Mouse (Mus musculus) adrenal gland, postnatal 4 days (tissue): ENCODE results near the gene Nlgn1. TPM values are rescaled to one million over a fixed set of nuclear protein-coding genes. Genes with fewer than 3 reads are reported as not detected.

ENCODE experiments used
- DNase-seq, 2 experiments: peaks; one replicate each; pipeline ENCODE4 v3.0.0; 2021 to 2022; ENCODE audit warnings: low spot score in 2 of 2, mixed read lengths in 2 of 2
- total RNA-seq, 2 experiments: library from RNA; stranded (reverse); gene quantifications; 2 replicates each; pipeline ENCODE4 v1.2.3; 2021

Nlgn1 gene
- total RNA-seq, 2 experiments from 2014 or later = 3.9 to 4.0 TPM

DNA sequence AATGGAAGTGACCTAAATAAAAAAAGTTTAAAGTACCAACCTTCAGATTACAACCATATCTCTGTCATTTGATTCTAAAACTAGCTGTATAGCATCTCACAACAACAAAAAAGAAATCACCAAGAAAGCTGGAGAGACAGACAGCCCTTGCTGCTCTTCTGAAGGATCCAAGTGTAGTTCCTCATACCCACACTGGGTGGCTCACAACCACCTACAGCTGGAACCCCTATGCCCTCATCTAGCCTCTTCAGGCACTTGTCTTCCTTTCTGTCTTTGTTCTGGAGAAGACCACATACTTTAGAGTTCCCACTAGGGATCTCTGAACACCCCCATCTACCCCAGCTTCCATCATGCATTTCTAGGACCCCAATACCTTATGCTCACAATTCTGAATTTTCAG is 236.7 kb downstream of the Nlgn1 start:
- no peak for DNase-seq

DNA sequence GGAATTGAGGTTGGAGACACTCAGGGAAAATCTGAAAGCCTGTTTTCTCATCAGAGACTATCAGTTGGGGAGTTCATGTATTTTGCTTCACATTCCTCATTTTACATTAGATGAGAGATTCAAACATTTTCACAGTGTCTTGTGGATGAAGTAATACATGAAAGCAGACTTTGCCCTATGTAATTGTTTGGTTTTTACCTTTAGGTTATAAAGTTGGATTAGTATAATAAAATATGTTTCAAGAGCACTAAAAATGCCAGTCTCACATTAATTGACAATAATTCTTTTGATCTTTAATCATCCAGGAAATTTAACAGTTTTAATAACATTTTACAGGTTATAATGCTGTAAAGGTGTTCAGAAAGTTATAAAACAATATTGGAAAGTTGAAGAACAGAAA is 262.9 kb downstream of the Nlgn1 start:
- no peak for DNase-seq

DNA sequence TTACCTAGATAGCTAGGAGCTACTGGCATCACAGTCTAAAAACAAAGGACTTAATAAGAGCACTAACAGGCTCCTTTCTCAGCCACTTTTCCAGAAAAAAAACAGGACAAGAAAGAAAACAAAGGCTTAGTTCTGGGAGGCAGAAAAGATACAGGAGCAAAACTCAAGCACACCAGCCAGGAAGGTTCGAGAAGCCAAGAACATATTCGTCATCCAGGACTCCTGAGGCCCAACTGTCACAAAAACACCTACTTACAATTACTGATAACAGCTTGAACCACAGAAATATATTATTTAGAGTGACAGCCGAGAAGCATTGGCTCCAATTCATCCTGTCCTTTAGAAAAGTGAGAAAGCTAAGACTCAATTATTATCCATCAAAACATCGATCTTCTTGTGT is 281.5 kb downstream of the Nlgn1 start:
- no peak for DNase-seq

GRCm38 (mm10) chr3:26042966-26043365 is 289.3 kb downstream of the Nlgn1 start:
- no peak for DNase-seq

GRCm38 (mm10) chr3:26039696-26040095 is 292.6 kb downstream of the Nlgn1 start:
- no peak for DNase-seq

DNA sequence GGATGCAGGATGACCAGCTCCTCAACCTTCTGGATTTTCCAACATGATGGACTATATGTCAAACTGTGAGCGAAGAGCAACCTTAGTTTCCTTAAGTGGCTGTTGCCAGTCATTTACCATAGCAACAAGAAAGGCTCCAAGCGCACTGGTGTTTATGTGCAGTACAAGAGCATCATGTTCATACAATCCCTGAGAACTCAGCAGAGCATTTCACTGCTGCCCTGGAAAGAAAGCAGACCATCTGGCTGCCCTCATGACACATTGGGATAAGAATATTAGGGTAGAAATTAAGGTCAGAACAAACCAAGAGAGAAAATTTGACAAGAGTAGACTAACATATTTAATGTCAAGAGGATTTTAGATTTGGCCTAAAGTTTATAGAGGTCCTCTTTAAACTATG is 306.2 kb downstream of the Nlgn1 start:
- no peak for DNase-seq

GRCm38 (mm10) chr3:26023217-26023616 is 309.0 kb downstream of the Nlgn1 start:
- DNase-seq = no peak

GRCm38 (mm10) chr3:26021632-26022184 is 310.6 kb downstream of the Nlgn1 start:
- DNase-seq = no peak

GRCm38 (mm10) chr3:26011310-26012078 is 320.8 kb downstream of the Nlgn1 start:
- DNase-seq = no peak

DNA sequence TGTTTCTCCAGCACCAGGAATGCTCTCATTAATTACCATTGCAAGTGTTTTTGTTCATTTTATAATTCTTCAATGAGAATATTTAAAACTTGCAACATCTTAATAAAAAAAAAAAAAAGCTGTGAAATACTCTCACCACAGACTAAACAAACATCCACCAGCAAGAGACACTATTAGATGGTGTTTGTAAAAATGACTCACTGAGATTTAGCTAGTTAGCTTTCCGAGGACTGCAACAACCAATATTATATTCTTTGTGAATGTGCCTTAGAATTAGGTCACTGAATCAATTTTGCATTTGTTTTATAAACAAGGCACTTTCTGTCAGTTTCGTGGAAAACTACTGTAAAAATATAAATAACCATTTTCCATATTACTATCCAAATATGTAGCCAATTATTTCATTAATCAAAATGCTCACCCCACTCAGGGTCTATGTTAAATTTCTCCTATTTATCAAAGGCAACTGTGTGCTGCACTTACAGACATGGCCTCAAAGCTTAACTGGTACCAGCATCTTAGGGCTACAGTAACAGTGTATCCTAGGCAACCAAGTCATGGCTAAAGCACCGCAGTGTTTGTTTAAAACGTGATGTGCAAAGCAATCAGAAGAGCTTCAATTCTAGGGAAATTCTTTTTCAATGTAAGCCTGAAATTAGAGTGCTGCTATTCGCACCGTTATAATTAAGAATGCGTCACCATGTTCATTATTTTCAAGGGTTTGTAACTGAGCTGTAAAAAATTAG is 329.2 kb downstream of the Nlgn1 start:
- no peak for DNase-seq

GRCm38 (mm10) chr3:26002367-26002766 is 329.9 kb downstream of the Nlgn1 start:
- DNase-seq = no peak

DNA sequence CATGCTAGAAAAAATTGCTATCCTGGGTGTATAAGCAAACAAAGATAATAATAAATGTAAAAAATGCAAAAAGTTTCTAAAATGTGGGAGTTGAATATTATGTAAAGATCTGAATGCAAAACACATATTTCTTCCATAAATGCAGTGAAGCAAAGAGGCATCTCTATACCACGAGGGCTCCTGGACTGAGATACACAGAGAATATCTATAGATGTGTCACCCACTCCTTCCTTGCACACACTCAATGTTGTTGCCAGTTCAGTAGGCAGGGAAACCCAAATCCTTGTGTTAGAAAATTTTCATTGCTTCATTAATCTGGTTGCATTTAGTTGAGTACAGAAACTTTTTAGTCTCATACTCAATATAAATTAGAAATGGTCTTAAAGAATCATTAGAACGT is 364.7 kb downstream of the Nlgn1 start:
- no peak for DNase-seq

- no peak for DNase-seq
Observed at GRCm38 (mm10) chr3:25964237-25964636, 368.0 kb downstream of the Nlgn1 start.

DNA sequence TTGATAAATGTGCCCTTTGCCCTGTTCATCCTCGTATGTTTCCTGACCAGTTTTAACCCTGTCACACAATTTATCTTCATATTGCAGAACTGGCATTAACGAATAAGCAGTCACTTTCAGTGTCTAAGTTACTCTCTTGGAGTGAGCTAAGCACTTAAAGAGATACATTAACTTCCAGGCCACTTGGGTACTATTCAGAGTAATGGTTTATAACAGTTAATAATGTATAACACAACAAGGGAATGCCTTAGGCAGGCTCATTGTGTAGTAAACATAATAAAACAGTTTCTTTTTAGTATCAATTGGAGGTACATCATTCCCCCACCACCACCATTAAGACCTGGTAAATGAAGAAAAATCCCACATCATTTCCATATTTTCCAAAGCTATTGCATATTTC is 368.7 kb downstream of the Nlgn1 start:
- no peak for DNase-seq

DNA sequence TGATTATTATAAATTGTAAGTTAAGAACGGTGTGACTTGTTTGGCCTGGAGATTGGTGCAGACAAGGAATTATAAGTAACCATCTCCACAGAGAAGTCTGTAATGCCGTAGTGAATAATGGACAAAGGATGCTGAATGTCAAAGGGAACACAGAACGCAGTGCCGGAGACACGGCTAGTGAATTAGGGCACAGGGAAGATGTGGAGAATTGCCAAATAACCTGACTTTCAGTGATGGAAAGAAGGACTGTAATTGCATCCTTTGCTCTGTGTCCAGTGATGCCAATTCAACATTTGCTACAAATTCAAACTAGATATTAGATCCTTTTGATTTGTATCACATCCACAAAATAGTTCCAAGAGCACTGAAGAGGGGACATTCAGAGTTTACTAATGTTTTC is 415.7 kb downstream of the Nlgn1 start:
- DNase-seq = no peak

DNA sequence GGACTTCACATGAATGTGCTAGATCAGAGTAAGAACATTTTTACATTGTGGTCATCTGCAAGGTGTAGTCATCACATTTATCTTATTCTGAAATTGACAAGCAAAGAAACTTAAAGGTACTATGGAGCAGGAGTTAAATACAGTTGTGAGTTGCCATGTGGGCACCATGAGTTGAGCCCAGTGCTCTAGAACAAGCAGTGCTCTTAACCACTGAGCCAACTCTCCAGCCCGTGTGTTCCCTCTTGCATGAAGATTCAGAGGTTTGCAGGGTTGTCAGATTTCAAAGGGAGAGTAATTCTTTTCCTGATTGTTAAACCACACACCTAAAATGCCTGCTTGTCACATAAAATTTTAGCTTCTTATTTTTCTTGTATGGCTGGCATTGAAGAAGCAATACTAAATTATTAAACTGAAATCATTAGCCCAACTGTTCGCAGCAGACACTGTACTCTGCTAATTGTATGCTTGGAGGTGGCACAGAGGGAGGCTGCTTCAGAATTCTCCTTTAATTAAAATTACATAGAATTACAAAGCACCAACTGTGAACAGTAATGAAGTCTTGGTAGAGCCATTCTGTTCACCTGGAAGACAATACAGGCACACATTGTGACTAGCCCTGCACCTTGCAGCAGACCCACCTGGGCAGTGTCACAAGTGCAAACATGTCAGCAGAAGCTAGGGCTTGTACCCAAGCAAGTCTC is 417.7 kb downstream of the Nlgn1 start:
- DNase-seq = no peak

- no peak for DNase-seq
Observed at GRCm38 (mm10) chr3:25903140-25903809, 429.0 kb downstream of the Nlgn1 start.

DNA sequence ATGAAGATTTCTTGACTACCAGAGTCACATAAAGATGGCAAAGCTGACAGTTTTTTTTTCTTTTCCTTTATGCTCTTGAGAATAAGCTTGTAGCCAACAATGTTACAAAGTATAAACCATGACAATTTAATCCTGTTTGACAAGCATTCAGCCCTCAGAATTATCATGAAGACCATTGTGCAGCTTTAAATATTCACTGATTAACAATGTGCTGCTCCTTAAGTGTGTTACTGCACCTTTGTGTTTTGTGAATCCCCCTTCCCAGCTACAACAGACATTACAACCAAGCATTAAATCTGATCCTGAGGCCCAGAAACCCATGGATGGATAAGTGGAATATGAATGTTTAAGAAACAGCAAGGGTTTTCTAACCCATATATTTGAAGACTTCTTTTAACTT is 434.8 kb downstream of the Nlgn1 start:
- no peak for DNase-seq

DNA sequence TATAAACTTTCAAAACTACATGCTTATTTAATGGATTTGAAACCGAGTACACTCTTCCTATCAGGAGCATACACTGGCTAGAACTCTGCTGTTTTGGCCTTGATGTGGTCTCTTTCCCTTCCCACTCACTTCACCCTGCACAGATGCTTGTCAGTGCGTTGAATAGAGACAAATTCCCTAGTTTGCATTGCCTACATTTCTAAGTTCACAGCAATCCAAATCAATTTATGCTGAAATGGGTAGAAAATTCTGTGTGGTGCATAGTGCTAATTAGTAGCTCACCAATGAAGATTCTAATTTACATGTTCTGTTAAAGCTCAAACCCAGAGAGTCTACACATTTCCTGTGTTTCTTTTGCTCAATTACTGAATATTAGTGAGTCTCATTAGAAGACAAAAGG is 447.5 kb downstream of the Nlgn1 start:
- DNase-seq = no peak

GRCm38 (mm10) chr3:25869161-25869560 is 463.1 kb downstream of the Nlgn1 start:
- DNase-seq = no peak

DNA sequence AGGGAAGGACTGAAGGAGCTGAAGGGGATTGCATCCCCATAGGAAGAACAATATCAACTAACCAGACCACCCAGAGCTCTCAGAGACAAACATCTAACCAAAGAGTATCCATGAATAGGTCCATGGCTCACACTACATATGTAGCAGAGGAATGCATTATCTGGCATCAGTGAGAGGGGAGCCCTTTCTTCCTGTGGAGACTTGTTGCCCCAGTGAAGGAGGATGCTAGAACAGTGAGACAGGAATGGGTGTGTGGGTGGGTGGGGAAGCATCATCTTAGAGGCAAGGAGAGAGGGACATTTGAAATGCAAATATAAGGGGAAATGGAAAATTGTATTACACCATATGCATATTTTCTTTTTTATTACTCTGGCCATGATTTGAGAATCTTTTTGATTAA is 473.9 kb downstream of the Nlgn1 start:
- no peak for DNase-seq
